Mouse (Mus musculus) G1E-ER4 (cell line): ENCODE measurements around the gene Tepsin. TPM values are rescaled to one million over a fixed set of nuclear protein-coding genes. Genes with fewer than 3 reads are reported as not detected.

Source experiments
- GATA1 ChIP-seq: IDR thresholded peaks from one replicate; pipeline ENCODE4 v1.8.0; 2012; ENCODE audit warnings: low read length, inconsistent platforms
- polyA plus RNA-seq: library from polyadenylated mRNA; stranded (reverse); fragments of >175 nt; gene quantifications from 2 replicates; pipeline ENCODE4 v1.2.3, GENCODE M21; 2012

The Tepsin gene
- polyA plus RNA-seq, 1 experiment = 22.2 TPM

- no peak for TF ChIP-seq GATA1
Measured at GRCm38 (mm10) chr11:120080282-120080681, 18.2 kb downstream of the Tepsin start.

- TF ChIP-seq GATA1 = no peak
Measured at GRCm38 (mm10) chr11:120076191-120076590, 22.3 kb downstream of the Tepsin start.

DNA sequence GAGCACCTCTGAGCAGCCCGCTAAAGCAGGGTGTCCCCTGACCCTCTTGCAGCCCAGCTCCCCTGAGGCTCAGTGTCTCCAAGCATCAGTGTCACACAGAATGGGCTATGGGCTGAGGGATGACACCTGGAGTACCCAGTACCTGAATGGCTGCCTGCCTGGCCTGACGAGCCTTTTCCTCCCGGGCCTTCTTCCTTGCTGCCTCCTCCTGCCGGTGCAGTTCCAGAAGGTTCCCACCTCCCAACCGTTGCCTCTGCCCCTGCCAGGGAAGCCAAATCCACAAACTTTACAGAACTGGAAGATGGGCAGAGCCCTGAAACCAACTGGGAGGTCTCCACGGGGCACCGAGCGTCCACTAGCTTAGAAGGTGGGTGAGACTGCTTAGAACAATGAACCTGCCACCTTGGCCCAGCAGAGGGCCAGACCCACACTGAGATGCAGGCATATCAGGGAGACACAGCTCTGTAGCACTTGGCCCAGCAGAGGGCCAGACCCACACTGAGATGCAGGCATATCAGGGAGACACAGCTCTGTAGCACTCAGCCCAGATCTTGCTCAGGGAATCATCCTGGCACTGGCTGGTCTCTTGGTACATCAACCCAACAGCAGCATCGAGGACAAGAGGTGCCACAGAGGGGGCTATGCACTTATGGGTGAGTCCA lies 25.4 kb downstream of the Tepsin start:
- no peak for TF ChIP-seq GATA1

DNA sequence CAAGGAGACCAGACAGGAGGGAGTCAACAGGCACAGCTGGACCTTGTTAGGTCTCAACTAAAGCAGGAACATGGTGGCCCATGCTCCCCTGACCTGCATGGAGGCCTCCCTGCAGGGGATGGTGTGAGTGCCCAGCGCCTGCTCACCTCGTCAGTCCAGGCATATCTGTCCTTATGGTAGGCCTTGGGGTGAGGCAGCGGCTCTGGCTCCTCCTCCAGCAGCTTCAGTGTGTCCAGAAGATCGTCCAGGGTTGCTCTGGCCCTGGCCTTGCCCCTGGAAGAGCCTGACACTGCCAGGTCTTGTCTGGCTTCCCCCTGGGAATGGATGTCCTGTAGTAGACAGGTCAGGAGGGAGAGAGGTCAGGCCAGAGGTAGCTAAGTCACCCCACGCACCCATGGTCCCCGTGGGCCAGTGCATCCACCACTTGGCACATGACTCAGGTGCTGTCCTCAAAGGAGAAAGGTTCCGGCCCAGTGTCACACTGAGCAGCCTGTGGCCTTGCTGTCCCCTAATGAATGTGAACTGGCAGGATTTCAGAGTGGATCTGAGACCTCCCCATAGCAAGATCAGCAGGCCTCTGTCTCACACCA lies 26.7 kb downstream of the Tepsin start:
- no peak for TF ChIP-seq GATA1

- TF ChIP-seq GATA1 = no peak
Measured at GRCm38 (mm10) chr11:120071065-120071464, 27.5 kb downstream of the Tepsin start.

DNA sequence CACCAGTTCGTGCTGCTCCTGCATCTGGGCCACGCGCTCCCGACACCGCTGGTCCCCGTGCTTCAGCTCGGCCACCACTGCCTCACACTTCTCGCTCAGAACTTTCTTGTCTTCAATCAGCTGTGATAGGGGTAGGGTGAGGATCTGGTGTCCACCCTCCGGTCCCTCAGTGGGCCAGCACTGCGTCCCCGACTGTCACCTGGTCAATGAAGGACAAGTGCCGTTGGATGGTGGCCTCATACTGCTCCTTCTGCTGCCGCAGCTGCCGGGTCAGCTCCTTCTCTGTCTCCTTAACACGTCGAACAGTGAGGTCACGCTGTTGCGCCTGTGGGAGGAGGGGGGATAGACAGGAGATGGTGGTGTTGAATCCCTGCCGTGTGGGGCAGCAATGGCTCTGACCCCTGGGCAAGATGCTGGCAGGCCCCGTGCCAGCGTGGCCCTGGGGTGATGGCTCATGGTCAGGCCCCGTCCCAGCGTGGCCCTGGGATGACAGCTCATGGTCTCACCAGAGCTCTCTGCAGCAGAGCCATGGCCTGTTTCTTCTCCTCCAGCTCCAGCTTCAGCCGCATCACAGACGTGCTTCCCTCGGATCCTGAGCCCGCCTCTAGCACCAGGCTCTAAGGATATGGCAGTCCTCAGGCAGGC lies 28.1 kb downstream of the Tepsin start:
- no peak for TF ChIP-seq GATA1

DNA sequence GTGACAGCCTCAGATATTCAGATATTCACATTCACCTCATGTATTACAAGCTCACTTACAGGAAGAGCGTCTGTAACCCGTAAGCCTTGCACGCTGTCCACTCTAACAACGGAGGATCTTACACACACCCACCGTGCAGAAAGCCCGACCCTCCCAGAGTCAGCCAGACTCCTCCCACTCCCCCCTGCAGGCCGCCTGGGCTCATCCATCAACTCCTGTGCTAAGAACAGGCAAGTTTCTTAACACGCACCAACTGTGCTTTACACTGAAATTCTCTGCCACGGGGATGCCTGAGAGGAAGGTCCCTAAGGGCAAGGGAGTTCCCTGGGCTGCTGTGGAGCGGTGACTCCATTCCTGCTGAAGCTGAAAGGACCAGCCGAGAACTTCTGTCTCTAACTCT lies 29.3 kb downstream of the Tepsin start:
- TF ChIP-seq GATA1 = no peak

DNA sequence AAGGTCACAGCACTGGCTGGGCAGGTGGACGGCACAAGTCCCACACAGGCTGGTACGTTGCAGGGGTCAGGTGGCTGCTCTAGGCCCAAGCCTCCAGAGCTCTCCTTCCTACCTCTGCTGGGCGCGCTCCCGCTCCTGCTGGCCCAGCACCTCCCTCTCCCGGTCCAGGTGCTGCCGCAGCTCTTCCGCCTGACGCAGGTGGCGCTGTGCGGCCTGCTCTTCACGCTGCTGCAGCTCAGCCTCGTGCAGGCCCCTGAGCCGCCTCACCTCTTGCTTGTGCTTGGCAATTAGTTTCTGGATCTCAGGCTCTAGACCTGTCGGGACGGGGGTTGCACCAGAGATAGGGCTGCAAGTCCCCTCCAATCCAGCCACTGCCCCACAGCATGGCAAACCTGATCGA lies 30.7 kb downstream of the Tepsin start:
- no peak for TF ChIP-seq GATA1

DNA sequence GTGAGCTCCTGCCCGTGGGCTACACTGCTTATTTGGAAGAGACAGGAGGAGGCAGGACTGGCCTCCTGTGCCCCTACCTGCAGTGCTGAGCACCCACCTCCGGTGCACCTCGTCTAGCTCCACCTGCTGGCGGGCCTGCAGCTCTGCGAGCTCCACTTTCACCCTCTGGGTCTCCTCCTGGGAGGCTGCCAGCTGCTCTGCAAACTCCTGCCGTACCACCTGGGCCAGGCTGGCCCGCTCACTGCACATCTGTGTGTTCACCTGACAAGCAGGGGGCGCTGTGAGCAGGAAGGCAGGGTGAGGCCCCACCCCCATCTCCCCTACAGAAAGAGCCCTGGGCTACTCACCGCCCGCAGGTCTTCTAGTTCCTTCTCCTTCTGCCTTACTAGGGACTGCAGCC lies 33.2 kb downstream of the Tepsin start:
- no peak for TF ChIP-seq GATA1

DNA sequence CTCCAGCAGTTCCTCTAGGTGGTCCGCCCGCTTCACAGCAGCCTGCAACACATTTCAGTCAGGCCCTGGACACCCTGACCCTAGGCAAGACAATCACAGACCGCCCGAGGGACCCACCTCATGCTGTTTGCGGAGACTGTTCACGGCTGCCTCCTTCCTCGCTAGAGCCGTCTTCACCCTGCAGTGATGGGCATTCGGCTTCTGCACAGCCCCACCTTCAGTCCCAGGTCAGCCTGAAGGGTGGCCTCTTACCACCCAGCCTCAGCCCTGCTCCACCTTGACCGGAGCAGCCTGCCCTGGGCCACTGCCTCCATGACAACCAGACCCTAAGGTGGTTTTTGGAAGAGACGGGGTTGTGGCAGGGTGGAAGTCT lies 33.9 kb downstream of the Tepsin start:
- TF ChIP-seq GATA1 = no peak

DNA sequence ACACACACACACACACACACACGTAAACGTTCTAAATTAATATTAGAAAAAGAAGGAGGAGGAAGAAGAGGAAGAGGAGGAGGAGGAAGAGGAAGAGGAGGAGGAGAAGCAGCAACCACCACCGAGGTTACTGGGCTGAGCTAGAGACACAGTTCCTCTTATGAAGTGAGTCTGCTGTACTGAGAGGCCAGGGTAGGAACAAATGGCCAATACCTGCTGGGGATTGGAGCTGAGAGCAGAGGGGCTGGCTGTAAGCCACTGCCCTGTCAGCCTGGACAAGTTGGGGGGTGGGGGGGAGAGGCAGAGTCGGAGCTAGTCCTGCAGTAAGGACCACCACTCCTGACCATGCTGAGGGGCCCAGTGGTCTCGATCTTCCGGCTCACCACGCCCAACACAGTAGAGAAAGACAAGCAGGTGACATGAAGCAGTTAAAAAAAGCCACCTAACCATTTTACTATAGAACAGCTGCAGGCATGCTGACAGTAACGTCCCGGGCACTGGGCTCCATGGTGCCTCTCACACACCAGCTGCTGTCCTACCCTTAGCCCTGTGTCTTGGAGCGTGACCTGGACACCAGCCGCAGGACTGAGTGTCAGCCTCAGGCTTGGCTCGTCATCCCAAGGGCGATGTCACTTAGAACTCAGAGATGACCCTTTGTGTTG lies 34.4 kb downstream of the Tepsin start:
- no peak for TF ChIP-seq GATA1

DNA sequence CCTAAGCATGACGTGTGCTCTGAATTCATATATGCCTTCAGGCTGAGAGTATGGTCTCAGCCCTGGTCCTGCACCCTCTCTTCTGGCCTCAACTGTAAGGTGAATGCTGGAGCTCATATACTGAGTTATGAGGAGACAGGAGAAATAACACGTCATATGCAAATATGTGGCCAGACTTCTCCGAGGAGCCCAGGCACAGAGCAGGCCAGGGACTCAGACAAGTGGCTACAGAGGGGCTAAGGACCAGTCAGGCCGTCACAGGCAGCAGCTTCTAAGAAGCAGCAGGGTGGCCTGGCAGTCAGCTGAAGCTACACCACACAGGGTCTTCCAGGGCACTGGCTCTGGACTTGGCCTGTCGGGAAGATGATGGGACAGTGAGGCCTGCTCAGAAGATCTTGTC lies 35.2 kb downstream of the Tepsin start:
- TF ChIP-seq GATA1 = no peak

DNA sequence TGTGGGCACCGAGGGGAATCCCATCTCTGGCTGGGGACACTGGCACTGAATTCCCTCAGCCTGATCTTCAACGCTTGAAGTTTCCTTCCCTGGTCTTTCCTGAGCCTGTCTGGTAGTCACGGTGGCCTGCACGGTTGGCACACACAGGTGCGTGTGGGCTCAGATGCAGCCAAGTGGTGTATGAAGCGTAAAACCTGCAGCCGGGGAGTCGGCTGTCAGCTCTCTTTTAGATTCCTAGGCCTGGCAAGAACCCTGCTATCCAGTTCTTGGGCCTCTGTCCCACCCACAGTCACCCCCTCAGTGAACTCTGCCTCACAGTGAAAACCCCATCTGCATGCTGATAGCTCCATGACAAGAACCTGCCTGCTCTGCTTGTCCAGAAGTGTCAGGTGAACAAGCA lies 37.9 kb downstream of the Tepsin start:
- TF ChIP-seq GATA1 = no peak

- no peak for TF ChIP-seq GATA1
Measured at GRCm38 (mm10) chr11:120055953-120056732, 42.4 kb downstream of the Tepsin start.

GRCm38 (mm10) chr11:120053846-120054245 lies 44.7 kb downstream of the Tepsin start:
- no peak for TF ChIP-seq GATA1

- no peak for TF ChIP-seq GATA1
Measured at GRCm38 (mm10) chr11:120052274-120052673, 46.3 kb downstream of the Tepsin start.
